Mouse (Mus musculus): Measurements from ENCODE around the gene Myom3.

GRCm38 (mm10) chr4:135804169-135804568 lies 44.7 kb downstream of the Myom3 start:
- no peak for TF ChIP-seq CTCF (IDR thresholded peaks at IDR 0.05; ENCODE audit: borderline replicate concordance, insufficient read depth, low read depth, low read length)
- TF ChIP-seq POLR2A (IDR thresholded peaks at IDR 0.05; ENCODE audit: borderline replicate concordance, insufficient read depth, low read length) = no peak
